Mouse (Mus musculus) heart, embryonic 12.5 days (tissue): ENCODE measurements around the gene Gm21985. TPM values are rescaled to one million over a fixed set of nuclear protein-coding genes. Genes with fewer than 3 reads are reported as not detected.
"Not testable (repeated sequence)": the region's sequence is repeated elsewhere in the genome, so short reads cannot be mapped to it uniquely, and the experiment has no call there.

ENCODE experiments used
- ATAC-seq: fragments of 200-750 bp; cut with Nextera tagmentation; 2 replicates; pipeline ENCODE4 v1.8.0; 2017; ENCODE audit warnings: moderate TSS enrichment, moderate library complexity; ENCODE audit not compliant: insufficient number of reproducible peaks, low FRiP score
- H3K27ac ChIP-seq: fragments of 300-500 bp; sonication (generic); 2 replicates; pipeline ENCODE4 v1.5.1; 2016; ENCODE audit warnings: mild to moderate bottlenecking, moderate library complexity; ENCODE audit not compliant: poor library complexity, severe bottlenecking
- H3K27me3 ChIP-seq: fragments of 300-500 bp; sonication (generic); replicated peaks from 2 replicates; pipeline ENCODE4 v1.6.1; 2016; ENCODE audit warnings: mild to moderate bottlenecking, moderate library complexity
- H3K36me3 ChIP-seq: fragments of 300-500 bp; sonication (generic); 2 replicates; pipeline ENCODE4 v1.6.1; 2016; ENCODE audit warnings: mild to moderate bottlenecking, moderate library complexity
- H3K4me1 ChIP-seq: fragments of 300-500 bp; sonication (generic); replicated peaks from 2 replicates; pipeline ENCODE4 v1.6.1; 2016; ENCODE audit warnings: mild to moderate bottlenecking
- H3K4me2 ChIP-seq: fragments of 300-500 bp; sonication (generic); 2 replicates; pipeline ENCODE4 v1.6.1; 2016; ENCODE audit warnings: mild to moderate bottlenecking, moderate library complexity
- H3K4me3 ChIP-seq: fragments of 300-500 bp; sonication (generic); 2 replicates; pipeline ENCODE4 v1.5.1; 2016; ENCODE audit warnings: mild to moderate bottlenecking
- H3K9ac ChIP-seq: fragments of 300-500 bp; sonication (generic); 2 replicates; pipeline ENCODE4 v1.6.1; 2016; ENCODE audit warnings: mild to moderate bottlenecking, moderate library complexity
- H3K9me3 ChIP-seq: fragments of 300-500 bp; sonication (generic); replicated peaks from 2 replicates; pipeline ENCODE4 v1.6.1; 2016; ENCODE audit warnings: mild to moderate bottlenecking, moderate library complexity
- WGBS: fragments of 180-500 bp; shearing (Covaris S2); methylation state at CpG from one replicate; pipeline ENCODE4 v1.1.7; 2016; 5-methylcytosine and 5-hydroxymethylcytosine counted together
- polyA plus RNA-seq: library from polyadenylated mRNA; unstranded; fragments of >200 nt; fragmentation: Nextera tagmentation; extraction: Ambion mirVana; gene quantifications from 2 replicates; pipeline ENCODE4 v1.2.1, GENCODE M21; 2016

Gene Gm21985
- polyA plus RNA-seq, 1 experiment from 2014 or later: not detected

DNA sequence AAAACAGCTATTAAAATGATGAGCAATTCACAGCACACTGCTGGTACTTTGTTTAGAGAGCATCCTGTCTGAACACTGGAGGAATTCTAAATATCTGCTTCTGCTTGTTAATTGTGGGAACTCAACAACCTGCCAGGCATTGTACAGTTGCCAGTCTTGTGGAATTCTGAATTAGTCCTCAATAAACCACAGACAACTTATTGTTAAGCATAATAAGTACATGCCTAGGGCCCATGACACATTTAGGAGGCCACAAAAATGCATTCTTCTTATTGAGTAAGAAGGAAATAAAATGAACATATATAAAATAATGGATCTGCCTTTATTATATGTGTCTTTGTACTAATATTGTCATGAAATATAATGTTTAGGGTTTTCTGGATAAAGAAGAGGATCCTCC is 179.4 kb downstream of the Gm21985 start:
- Histone ChIP-seq H3K4me1 (no peaks in the 10 kb centered on the region), H3K27me3 (no peaks in the 10 kb centered on the region), H3K4me3 (no peak overlapping the region), H3K9me3 (no peaks in the 10 kb centered on the region), H3K36me3 (no peaks in the 10 kb centered on the region), H3K27ac (no peak overlapping the region), H3K9ac (no peak overlapping the region), H3K4me2 (no peak overlapping the region)
- ATAC-seq: no peak

DNA sequence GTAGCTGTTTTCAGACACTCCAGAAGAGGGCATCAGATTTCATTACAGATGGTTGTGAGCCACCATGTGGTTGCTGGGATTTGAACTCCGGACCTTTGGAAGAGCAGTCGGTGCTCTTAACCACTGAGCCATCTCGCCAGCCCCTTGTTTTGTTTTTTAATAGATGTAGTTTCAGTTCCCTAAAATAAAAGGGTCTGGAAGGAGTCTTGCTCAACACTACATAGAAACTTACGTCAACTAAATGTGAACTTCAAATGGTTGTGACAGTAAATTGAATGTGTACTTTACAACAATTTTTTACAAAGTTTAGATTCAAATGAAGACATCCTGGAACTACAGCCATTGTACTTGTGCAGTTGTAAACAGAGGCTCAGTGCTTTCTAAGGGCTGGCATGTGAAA is 181.9 kb downstream of the Gm21985 start:
- H3K4me1 ChIP-seq, H3K36me3 ChIP-seq, H3K9me3 ChIP-seq, H3K4me2 ChIP-seq, H3K4me3 ChIP-seq, H3K27ac ChIP-seq, H3K9ac ChIP-seq, H3K27me3 ChIP-seq, ATAC-seq: not testable (repeated sequence)
- 78% methylated on average over 4 of the region's 4 CpGs for WGBS

- Histone ChIP-seq H3K4me2 (no peak overlapping the region), H3K27ac (no peak overlapping the region), H3K36me3 (no peaks in the 10 kb centered on the region), H3K9me3 (no peaks in the 10 kb centered on the region), H3K9ac (no peak overlapping the region), H3K4me3 (no peak overlapping the region), H3K27me3 (no peaks in the 10 kb centered on the region), H3K4me1 (no peaks in the 10 kb centered on the region)
- no peak for ATAC-seq
Measured at GRCm38 (mm10) chr2:112448510-112449059, 182.5 kb downstream of the Gm21985 start.

DNA sequence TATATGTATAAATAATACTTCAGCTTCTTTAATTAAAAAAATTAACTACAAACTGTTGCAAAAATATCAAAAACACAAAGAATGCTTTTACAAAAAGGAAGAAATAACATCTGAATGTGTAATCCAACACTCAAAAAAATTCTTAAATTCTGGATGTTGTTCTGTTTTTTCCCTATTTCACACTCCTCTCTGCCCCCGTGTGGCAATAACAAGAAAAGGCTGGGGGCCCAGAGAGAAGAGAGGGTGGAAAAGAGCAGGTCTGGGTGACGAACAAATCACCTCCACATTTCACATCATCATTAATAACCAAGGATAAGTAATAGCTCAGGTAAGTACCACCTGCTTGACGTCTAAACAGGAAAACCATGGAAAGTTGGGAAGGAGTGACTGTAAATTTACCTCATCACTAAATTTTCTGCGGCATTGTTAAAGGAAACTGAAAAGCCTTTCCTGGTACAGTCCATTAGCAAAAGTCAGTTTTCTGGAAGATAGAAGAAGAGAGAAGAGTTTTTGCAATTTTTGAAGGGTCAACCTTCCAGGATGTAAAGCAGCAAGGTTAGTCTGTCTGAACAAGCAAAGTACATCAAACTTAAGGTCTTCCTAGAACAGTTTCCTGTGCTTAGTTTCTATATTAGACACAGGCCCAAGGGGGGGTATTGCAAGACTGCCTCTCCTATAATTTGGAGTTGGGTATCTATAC is 183.6 kb downstream of the Gm21985 start:
- Histone ChIP-seq H3K27ac (no peak overlapping the region), H3K4me3 (no peak overlapping the region), H3K9ac (no peak overlapping the region), H3K4me2 (no peak overlapping the region), H3K27me3 (no peaks in the 10 kb centered on the region), H3K4me1 (no peaks in the 10 kb centered on the region), H3K9me3 (no peaks in the 10 kb centered on the region), H3K36me3 (no peaks in the 10 kb centered on the region)
- WGBS: 29% methylated on average over 4 of the region's 4 CpGs
- ATAC-seq: no peak

DNA sequence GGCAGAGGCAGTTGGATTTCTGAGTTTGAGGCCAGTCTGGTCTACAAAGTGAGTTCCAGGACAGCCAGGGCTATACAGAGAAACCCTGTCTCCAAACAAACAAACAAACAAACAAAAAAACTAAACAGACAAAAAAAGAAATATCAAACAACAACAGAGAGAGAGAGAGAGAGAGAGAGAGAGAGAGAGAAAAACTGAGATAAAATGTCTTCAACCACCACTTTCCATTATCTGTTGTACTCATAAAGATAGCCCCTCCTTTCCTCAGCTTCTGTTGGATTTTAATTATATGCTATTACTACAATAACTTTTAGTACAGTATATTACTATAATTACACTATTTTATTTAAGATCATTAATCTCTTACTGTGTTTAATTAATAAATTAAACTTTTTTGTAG is 186.4 kb downstream of the Gm21985 start:
- H3K4me2 ChIP-seq, H3K9me3 ChIP-seq, H3K27ac ChIP-seq, H3K9ac ChIP-seq, H3K36me3 ChIP-seq, H3K4me1 ChIP-seq, ATAC-seq, H3K4me3 ChIP-seq, H3K27me3 ChIP-seq: not testable (repeated sequence)

GRCm38 (mm10) chr2:112454125-112454861 is 188.2 kb downstream of the Gm21985 start:
- Histone ChIP-seq H3K9ac (peak overlapping the region; percentile 93), H3K9me3 (no peaks in the 10 kb centered on the region), H3K27ac (peak overlapping the region; percentile 88), H3K4me2 (peak overlapping the region; percentile 81), H3K27me3 (no peaks in the 10 kb centered on the region), H3K36me3 (no peaks in the 10 kb centered on the region), H3K4me1 (peaks cover 5% of the 10 kb centered on the region; the same call in 1 of the 2 replicates), H3K4me3 (peak overlapping the region; percentile 83)
- ATAC-seq: peak; percentile 49
- WGBS: 30% methylated on average over 17 of the region's 17 CpGs

DNA sequence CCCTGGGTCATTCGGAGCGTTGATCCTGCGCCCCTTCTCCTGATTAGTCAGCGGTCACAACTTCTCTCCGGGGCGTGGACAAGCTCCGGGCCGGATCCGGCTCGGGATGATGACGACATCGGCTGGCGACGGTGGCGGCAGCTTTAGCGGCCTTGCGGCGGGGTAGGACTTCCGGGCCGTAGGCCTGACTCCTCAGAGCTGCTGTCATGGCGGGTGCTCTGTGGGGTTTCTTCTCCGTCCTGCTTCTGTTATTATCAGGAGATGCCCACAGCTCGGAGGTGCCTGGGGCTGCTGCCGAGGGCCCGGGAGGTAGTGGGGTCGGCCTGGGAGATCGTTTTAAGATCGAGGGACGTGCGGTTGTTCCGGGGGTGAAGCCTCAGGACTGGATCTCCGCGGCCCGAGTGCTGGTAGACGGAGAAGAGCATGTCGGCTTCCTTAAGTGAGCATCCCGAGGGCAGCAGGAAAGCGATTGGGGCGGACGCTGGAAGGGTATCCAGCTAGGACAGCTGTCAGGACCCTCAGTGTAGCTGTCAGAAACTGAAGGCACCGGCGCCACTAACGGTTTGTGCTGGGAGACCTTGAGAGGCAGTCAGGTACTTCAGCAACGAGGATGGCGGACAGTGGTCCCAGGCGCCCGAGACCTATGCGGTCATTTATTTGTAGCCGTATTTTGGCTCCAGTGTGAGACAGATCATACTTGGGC is 188.9 kb downstream of the Gm21985 start, which contains the start of gene Emc7:
Gene Emc7, plus strand, starts transcription at position 136 of the 703 bp plus-strand sequence.
- Histone ChIP-seq H3K27me3 (no peaks in the 10 kb centered on the region), H3K27ac (peak within 1 kb of the TSS; percentile 88), H3K9me3 (no peaks in the 10 kb centered on the region), H3K4me3 (peak within 1 kb of the TSS; percentile 83), H3K9ac (peak within 1 kb of the TSS; percentile 93), H3K4me1 (peaks cover 5% of the 10 kb centered on the region; the same call in 1 of the 2 replicates), H3K36me3 (peaks cover 2% of the 10 kb centered on the region), H3K4me2 (peak within 1 kb of the TSS; percentile 81)
- WGBS: under 1% methylated on average over 49 of the region's 49 CpGs
- ATAC-seq: peak; percentile 97

Other genes starting within 250 kb of the Gm21985 start
- gene Olfr1311, start 241.9 kb upstream of the Gm21985 start, polyA plus RNA-seq: not detected in 2 replicates
- gene Olfr1312, start 216.1 kb upstream of the Gm21985 start, polyA plus RNA-seq: not detected in 2 replicates
- gene Olfr1313, start 188.5 kb upstream of the Gm21985 start, polyA plus RNA-seq: not detected in 2 replicates
- gene Olfr1314, start 169.5 kb upstream of the Gm21985 start, polyA plus RNA-seq: not detected in 2 replicates
- not detected in 2 replicates for gene Olfr1315-ps1, start 150.9 kb upstream of the Gm21985 start, polyA plus RNA-seq
- gene Olfr1316, start 131.3 kb upstream of the Gm21985 start, polyA plus RNA-seq: not detected in 2 replicates
- gene Olfr1317, start 126.0 kb upstream of the Gm21985 start, polyA plus RNA-seq: not detected in 2 replicates
- not detected in 2 replicates for gene Olfr1318, start 112.1 kb upstream of the Gm21985 start, polyA plus RNA-seq
- 18.4 and 18.6 TPM in 2 replicates for gene Lpcat4, start 26.8 kb upstream of the Gm21985 start, polyA plus RNA-seq
- not detected in 2 replicates for gene Nutm1, start 7.0 kb upstream of the Gm21985 start, polyA plus RNA-seq
- 159 and 169 TPM in 2 replicates for gene Nop10, start 4.4 kb upstream of the Gm21985 start, polyA plus RNA-seq
- 15.1 and 17.7 TPM in 2 replicates for gene Slc12a6, start 489 bp upstream of the Gm21985 start, polyA plus RNA-seq
- gene Emc4, start 101.7 kb downstream of the Gm21985 start, polyA plus RNA-seq: 86.2 and 91.4 TPM in 2 replicates
- 28.1 and 29.3 TPM in 2 replicates for gene Katnbl1, start 112.9 kb downstream of the Gm21985 start, polyA plus RNA-seq
- 18.5 and 18.8 TPM in 2 replicates for gene Emc7, start 188.7 kb downstream of the Gm21985 start, polyA plus RNA-seq
- gene Chrm5, start 214.5 kb downstream of the Gm21985 start, polyA plus RNA-seq: not detected in 2 replicates
- gene Aven, start 226.7 kb downstream of the Gm21985 start, polyA plus RNA-seq: 11.7 and 12.1 TPM in 2 replicates